Mouse (Mus musculus) large intestine, adult 2 months (tissue): ENCODE measurements around the gene Hint1. TPM values are rescaled to one million over a fixed set of nuclear protein-coding genes. Genes with fewer than 3 reads are reported as not detected.
"Not testable (repeated sequence)": the region's sequence is repeated elsewhere in the genome, so short reads cannot be mapped to it uniquely, and the experiment has no call there.

ENCODE experiments used
- DNase-seq: peaks from one replicate; pipeline ENCODE4 v3.0.0-alpha.2; 2012; ENCODE audit warnings: low read depth, low spot score
- WGBS: fragments of 180-500 bp; shearing (Covaris S2); methylation state at CpG from one replicate; pipeline ENCODE4 v1.1.7; 2018; 5-methylcytosine and 5-hydroxymethylcytosine counted together
- polyA plus RNA-seq: library from polyadenylated mRNA; depleted of rRNA; stranded (reverse); fragments of >200 nt; gene quantifications from 2 replicates; pipeline ENCODE4 v1.2.3, GENCODE M21; 2012

Gene Hint1
- polyA plus RNA-seq, 1 experiment = 577 TPM

DNA sequence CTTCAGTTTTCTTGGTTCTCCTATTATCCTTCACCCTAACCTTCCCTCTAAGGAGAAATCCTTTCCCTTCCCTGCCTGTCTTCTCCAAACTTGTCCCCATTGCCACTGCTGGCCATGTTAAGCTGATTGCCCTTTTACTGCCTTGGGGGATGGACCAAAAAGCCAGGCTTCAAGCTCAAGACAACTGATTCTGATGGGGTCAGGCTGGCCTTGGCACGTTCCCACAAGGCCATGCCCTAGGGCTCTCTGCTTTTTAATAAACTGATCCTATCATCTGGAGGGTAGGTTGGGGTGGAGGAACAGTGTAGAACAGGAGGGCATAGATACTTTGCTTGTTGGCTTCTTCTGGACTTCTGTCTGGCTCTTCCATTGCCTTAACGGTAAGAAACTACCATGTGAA, 19.2 kb downstream of the Hint1 start:
- 92% methylated on average over 2 of the region's 2 CpGs for WGBS
- DNase-seq = no peak

DNA sequence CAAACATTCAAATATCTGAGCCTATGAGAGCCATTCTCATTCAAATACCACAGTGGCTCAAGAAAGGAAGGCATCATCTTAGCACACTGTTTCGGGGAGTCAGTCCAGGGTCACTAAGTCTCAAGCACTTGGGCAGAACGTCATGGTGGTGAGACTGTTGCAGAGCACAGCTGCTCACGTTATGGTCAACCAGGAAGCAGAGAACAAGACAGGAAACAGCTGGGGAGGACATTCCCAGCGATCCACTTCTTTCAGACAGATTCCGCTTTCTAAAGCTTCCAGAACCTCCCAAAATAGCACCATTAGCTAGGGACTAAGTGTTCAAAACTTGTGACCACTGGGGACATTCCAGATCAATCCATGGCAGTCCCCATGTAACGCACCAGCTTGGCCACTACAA, 21.7 kb downstream of the Hint1 start:
- WGBS = 71% methylated on average over 6 of the region's 6 CpGs
- no peak for DNase-seq

DNA sequence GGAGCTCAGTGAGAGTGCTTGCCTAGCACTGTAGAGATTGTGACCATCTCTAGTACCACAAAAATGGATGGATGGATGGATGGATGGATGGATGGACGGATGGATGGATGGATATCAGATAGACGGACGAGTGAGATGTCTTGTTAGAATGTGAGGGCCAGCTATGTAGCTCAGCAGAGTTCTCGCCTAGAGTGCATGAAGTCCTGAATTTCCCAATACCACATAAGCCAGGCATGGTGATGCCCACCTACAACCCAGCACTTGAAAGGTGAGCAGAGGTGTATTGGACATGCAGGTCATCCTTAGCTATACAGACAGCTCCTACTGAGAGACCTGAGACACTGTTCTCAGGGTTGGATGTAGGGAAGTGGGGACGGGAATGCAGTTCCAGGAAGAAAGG, 25.2 kb downstream of the Hint1 start:
- no peak for DNase-seq
- WGBS = 94% methylated on average over 5 of the region's 5 CpGs

DNA sequence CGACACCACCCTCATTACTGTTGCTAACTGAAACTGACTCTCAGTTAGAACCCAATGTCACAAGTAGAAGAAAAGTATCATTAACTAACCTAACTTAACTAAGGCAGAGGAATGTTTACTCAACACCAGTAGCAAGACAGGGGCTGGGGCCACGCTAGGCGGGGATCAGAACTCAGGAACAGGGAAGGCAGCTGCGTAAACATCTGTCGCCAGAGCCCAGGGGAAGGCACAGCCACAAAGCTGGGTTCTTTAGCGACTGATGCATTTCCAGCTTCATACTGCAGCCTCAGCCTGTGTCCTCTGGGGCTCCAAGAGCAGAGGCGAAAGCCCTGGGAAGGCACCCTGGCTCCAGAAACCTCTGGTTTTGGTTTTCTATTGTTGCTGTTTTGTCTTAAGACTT, 25.9 kb downstream of the Hint1 start:
- DNase-seq = no peak
- 40% methylated on average over 7 of the region's 7 CpGs for WGBS

DNA sequence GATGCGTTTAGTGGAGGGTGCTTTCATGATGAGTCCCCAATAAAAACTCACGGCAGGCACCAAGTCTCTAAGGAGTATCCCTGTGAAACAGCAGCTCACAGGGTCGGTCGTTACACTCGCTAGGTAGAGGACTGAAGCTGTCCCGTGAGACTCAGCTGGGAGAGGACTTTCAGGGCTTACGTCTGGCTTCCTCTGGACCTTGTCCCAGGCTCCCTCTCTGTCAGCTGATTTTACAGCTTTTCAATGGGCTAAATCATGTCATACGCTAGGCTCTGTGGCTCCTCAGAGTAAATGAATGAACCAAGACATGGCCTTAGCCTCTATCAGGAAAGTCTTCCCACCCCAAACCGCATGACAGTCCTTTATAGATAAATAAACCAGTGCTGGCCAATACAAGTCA, 28.4 kb downstream of the Hint1 start:
- 43% methylated on average over 9 of the region's 9 CpGs for WGBS
- no peak for DNase-seq

DNA sequence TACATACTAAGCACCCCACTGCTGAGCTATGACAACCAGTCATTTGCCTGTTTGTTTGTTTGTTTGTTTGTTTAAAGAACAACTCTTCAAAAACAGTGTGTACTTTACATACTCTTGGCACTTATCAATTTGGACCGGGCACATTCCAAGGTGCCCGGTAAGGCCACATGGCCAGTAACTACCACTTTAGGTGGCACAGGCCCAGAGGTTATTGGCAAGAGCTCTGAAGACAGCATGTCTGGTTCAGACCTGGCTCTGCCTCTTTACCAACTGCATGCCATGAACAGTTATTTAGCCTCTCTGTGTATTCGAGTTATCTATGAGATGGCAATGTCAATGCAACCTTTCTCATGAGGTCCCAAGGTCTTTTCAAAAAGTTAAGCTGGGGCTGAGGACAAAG, 30.5 kb downstream of the Hint1 start:
- 65% methylated on average over 3 of the region's 3 CpGs for WGBS
- not testable (repeated sequence) for DNase-seq

DNA sequence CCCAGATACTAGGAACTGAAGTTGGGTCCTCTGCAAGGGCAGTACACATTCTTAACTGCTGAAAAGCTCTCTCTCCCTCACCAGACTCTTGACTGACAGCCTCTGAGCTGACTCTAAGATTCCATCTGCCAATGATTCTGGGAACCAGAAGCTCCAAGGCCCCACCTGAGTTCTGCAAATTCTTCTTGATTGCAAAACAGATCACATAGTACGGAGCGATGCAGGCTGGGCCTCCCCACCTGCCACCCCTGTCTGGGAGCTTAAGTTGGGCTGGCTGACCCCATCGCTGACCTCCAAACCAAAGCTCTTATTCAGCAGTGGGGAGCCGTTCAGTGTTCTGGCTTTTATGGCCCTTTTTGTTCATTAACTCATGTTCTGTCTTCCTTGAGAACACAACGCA, 31.3 kb downstream of the Hint1 start:
- DNase-seq = no peak
- 49% methylated on average over 5 of the region's 5 CpGs for WGBS

DNA sequence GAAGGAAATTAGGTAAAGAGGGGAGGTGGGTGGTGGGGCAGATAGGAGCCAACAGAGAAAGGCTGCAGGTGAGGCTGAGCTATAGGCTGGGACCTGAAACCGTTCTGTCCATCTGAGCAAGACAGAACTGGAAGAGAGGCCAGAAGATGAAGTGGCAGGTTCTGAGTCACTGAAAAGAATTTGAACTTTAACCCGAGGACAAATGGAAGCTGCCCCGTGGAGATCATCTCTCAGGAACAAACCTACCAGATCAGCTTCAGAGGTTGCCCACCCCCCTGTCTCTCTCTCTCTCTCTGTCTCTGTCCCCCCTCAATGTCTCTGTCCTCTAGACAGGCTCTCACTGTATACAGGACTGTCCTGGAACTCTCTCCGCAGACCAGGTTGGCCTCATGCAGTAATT, 33.5 kb downstream of the Hint1 start:
- WGBS = 58% methylated on average over 4 of the region's 4 CpGs
- no peak for DNase-seq

DNA sequence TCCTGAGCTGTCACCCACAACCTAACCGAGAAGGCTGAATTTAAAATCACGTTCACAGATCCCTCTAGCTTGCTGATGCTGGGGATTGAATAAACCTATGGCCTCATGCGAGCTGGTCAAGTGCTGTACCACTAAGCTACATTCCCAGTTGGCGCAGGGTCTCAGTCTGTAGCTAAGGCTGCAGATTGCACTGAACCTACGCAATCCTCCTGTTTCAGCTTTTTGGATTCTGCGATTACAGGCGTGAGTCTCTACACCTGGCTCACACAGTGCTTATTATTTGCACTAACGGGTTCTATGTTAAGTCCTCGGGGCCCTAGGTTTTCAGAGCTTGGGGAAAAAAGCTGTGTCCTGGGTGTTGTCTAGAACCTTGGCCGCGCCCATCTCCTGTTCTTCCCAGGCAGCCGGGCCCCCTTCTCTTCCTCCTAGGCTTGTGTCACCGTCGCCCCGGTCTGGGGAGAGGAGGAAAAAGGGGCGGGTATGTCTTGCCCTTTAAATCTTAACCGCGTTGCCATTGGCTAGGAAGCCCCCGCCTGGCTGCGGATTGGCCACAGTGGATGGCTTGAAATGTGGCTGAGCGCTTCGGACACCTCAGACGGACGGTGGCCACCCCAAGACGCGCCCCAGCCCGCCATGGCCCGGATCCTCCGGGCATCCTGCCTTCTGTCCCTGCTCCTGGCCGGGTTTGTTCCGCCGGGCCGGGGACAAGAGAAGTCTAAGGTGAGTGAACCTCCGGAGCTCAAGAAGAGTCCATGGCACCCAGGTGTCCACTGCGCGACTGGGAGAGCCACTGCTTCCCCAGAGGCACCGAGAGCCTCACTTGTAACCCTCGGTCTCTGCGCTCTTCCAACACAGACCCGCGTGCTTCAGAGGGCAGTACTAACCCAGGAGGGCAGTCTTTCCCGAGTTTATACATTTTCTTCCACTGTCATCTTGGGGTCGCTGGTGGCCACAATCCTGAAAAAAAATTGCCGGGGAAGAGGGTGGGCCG, 36.4 kb downstream of the Hint1 start, which contains the start of gene Gpx3:
Gene Gpx3 (plus strand): TSS at position 121 of the 991 bp plus-strand sequence.
- WGBS = 15% methylated on average over 45 of the region's 45 CpGs
- DNase-seq = no peak

DNA sequence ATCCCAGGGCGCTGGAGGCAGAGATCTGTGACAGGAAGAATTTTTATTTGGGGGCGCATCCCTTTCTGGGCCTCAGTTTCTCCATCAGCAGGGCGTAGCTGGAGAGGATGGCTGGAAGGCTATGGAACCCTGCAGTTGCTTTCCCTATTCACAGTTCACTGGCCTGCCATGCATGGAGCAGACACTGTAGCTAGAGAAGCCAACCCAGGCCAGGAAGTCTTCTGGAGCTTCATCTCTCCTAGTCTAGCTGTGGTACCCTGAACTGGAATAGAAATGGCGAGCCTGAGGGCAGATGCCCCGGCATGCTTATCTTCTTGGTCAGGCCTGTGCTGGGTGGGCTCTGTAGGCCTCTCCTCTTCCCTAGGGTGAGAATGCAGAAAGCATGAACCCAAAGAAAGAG, 37.2 kb downstream of the Hint1 start:
- DNase-seq = no peak
- 71% methylated on average over 5 of the region's 5 CpGs for WGBS

DNA sequence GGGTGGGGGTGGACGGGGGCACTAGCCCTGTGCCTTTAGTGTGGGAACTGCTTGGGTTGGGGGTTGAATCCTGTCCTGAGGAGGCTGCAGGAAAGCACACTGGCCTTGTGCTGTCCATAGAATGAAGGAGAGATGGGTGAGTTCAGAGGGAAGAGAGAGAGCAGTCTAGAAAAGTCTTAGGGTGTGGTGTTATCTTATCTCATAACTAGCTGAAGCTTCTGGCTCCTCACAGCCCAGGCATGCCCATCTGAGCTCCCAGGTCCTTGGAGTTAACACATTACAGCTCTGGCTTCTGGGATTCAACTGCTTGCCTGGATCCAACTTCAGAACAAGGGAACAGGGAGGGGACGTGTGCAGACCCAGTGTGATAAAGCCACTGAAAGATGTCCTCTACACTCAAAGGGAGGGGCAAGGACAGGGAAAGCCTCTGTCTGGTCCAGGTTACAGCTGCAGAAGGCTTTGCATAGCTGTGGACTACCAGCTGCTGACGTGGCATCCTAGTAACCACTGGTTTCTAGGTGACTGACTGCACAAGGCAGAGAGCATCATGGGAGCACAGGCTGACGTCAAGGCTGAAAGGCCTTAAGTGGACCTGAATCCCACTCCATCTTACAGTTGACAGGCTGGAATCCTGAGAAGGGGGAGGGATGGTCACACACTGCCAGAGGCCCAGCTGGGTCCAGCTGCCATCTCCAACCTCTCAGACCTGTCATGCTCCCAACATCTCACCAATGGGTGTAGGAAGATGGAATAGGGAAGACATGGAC, 37.9 kb downstream of the Hint1 start:
- 77% methylated on average over 4 of the region's 4 CpGs for WGBS
- DNase-seq = no peak

DNA sequence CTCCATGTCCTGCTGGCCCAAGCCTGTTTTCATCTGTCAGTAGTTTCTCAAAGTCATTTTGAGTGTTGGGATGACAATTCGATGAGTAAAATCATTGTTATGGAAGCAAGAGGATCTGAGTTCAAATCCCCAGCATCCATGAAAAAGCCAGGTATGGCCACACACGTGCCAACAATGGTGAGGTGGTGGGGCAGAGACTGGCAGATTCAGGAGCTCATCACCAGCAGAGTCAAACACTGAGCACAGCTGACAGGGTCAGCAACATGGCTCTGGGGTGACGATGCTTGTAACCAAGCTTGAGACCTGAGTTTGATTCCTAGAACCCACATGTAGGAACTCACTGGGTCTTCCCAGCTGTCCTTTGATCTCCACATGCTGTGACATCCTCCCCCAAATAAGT, 38.9 kb downstream of the Hint1 start:
- no peak for DNase-seq
- WGBS = 88% methylated on average over 3 of the region's 3 CpGs

DNA sequence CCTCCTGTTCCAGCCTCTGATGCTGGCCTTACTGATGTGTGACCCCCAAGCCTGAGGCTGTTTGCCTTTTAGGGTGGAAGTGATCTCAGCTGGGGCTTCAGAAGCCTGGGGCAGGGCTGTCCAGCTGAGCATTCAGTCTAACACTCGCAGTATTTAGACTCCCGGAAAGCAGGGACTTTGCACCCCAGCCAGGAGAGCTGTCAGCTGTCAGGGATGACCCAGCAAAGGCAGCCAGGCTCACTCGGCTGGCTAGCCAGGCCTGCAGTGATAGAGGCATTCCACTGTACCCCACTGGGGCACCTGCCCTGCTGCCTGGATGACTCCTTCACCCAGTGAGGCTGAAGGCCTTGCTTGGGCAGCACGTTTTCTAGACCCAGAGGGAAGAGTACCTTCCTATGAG, 39.7 kb downstream of the Hint1 start:
- WGBS = 28% methylated on average over 4 of the region's 4 CpGs
- DNase-seq = no peak

DNA sequence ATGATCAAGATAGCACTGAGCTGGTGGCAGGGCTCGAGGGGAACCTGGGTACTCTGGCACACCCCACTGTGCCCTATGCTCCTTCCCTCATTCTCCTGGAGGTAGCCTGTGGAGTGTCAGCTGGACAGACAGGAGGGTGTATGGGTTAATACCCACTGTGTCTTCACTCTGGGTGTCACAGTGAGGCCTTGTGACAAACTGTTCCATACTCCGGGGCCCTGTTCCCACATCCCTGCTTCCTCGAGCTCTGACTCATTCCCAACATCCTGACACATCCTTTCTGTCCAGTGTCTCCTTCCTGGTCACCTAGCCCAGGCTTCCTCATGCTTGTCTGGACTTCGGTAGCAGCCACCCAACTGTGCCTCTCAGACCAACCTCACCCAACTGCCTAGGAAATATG, 40.3 kb downstream of the Hint1 start:
- no peak for DNase-seq
- 45% methylated on average over 4 of the region's 4 CpGs for WGBS

DNA sequence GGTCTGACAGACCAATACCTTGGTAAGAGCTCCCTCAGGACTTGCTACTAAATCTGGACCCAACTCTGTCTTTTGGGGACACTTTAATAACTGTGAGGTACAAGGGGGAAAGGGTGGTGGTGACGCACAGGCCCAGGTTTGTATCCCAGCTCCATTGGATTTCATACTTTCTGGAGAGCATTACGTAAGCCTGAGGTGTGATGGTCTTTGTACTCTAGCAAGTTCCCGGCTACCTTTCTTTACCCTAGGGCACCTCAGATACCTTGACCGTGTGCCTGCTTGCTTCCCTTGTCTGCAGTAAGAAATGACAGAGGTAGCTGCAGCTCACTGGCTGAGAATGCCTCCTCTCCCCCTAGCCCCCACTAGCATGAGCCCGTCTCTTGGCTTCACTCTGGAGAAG, 41.1 kb downstream of the Hint1 start:
- 85% methylated on average over 5 of the region's 5 CpGs for WGBS
- DNase-seq = no peak

DNA sequence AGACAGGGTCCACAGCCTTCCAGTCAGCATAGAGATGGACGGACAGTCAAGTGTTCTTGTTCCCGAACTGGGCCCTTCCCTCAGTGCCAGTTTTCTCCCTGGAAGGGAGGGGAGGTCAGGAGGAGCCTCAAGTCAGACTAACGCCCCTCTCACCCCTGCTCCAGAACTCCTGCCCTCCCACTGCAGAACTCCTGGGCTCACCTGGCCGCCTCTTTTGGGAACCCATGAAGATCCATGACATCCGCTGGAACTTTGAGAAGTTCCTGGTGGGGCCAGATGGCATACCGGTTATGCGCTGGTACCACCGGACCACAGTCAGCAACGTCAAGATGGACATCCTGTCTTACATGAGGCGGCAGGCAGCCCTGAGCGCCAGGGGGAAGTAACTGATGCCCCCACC, 43.1 kb downstream of the Hint1 start:
- 93% methylated on average over 11 of the region's 11 CpGs for WGBS

DNA sequence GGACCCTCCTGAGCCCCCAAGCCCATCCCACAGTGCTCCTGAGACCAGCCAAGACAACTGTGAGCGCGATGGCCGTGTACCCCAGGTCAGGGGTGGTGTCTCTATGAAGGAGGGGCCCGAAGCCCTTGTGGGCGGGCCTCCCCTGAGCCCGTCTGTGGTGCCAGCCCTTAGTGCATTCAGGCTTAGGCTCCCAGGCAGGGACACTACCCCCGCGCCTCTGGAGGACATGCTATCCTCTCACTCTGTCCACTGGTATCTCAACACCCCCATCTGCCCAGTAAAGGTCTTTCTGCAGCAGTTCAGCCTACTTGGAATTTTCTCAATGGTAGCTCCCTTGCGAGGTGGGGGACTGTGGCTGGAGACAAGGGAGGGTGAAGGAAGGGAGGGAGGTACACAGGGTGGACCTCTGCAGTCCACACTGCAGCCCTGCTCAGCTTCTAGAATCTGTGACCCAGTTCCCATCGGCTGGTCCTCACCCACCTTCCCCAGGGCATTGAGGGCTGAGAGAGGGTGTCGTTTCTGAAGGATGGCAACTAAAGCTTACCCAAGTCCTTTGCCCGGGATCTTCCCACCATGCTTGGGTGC, 44.0 kb downstream of the Hint1 start:
- WGBS = 85% methylated on average over 12 of the region's 12 CpGs

More for the DNA sequence above, 43.1 kb downstream of the Hint1 start:
- no peak for DNase-seq

DNA sequence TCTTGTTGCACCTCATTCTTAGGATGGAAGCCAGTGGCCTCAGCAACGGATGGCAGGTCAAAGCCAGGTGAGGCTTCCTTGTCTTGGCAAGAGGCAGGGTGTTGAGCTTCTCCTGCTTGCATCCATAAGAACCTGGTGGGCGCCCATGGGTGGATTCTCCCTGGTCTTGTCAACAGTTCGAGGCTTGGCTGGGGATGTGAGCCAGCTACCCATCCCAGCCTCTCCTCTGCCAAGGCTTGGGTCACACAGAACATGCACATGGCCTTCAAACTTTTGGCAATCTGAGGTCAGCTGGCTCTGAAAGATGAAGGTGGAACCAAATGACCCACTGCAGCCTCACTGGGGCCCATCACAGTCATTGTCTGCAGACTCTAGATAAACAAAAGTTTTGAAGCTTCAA, 45.0 kb downstream of the Hint1 start:
- WGBS = 89% methylated on average over 3 of the region's 3 CpGs
- DNase-seq = no peak

More for the DNA sequence above, 44.0 kb downstream of the Hint1 start:
- no peak for DNase-seq

DNA sequence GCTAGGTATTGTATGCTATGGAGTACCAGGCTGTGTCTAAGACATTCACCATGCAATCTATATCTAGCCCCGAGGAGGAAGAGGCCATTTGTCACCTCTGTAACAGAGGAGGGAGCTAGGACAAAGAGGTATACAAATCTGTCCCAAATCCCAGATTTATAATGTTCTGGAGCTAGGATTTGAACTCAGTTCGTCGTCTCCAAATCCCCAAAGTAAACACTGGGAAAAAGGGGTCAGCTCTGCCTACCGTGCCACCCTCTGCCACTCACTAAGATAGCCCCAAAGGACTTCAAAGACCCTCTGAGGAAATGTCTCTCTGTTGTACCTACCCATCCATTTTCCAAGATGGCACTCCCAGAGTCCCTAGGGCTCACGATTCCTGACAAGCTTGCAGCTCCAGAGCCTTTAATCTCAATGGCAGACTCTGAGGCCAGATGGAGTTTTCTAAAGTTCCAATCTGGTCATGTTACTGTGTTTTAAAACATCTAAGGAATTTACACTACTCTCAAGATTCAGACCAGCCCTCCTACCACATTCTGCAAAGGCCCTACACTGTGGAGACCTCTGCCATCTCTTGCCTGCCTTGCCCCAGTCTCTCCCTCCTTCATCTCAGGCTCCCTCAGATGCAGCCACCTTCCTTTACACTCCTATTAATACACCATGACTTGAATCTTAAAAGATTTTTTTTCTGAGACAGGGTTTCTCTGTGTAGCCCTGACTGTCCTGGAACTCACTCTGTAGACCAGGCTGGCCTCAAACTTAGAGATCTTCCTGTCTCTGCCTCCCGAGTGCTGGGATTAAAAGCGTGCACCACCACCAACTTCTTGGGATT, 45.7 kb downstream of the Hint1 start:
- DNase-seq = no peak

More for the DNA sequence above, 45.7 kb downstream of the Hint1 start:
- 84% methylated on average over 7 of the region's 7 CpGs for WGBS
